Mouse (Mus musculus) activated CD4-positive, CD25-positive, alpha-beta regulatory T cell, adult 4 months (primary cell): ENCODE results near the gene Bcar3. TPM values are rescaled to one million over a fixed set of nuclear protein-coding genes. Genes with fewer than 3 reads are reported as not detected.

Source experiments
- ATAC-seq: one replicate; pipeline ENCODE4 v1.8.0; 2017
- polyA plus RNA-seq, 2 experiments: library from polyadenylated mRNA; unstranded; fragments of 100-300 nt; shearing (Covaris generic); gene quantifications; one replicate each; pipeline ENCODE4 v1.2.1; 2017

The Bcar3 gene
- polyA plus RNA-seq, 2 experiments from 2014 or later: 0.61 to 0.70 TPM

DNA sequence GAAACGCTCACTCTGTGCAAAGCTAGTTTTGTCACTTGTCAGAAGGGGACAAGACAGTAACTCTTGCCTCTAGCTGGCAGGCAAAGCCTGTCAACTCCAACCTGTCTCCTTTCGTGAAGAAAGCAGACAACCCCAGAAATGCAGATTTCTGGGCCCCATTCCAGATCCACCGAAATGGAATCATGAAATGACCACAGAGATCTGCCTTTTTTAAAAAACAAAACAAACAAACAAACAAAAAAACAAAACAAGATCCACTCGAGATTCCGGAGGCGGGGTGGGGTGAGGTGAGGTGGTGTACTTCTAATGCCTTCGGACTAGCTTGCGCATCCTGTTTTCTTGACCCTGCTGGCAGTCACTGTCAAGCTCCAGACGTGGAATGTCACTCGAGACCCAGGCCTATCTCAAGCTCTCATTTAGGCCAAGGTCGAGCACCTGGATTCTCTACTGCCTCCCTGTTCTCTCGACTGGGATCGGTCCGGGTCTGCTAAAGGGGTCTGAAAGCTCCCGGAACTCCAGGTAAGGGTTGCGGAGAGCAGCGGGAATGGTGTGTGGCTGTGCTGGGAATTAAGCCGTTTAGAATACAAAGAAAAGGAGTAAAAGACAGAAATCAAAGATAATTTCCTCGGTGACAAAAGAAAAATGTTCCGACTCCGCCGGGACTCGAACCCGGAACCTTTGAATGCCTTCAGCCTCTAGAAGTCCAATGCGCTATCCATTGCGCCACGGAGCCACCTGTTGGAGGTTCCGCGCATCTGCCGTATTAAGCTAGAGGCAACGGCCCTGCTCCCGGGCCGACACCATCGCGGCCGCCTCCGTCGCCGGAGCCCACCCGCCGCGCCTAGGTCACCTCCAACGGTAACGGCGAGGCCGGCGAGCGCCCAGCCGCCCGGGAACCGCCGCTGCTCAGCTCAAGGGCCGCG is 1.4 kb upstream of the Bcar3 start:
- peak; percentile 83 for ATAC-seq

DNA sequence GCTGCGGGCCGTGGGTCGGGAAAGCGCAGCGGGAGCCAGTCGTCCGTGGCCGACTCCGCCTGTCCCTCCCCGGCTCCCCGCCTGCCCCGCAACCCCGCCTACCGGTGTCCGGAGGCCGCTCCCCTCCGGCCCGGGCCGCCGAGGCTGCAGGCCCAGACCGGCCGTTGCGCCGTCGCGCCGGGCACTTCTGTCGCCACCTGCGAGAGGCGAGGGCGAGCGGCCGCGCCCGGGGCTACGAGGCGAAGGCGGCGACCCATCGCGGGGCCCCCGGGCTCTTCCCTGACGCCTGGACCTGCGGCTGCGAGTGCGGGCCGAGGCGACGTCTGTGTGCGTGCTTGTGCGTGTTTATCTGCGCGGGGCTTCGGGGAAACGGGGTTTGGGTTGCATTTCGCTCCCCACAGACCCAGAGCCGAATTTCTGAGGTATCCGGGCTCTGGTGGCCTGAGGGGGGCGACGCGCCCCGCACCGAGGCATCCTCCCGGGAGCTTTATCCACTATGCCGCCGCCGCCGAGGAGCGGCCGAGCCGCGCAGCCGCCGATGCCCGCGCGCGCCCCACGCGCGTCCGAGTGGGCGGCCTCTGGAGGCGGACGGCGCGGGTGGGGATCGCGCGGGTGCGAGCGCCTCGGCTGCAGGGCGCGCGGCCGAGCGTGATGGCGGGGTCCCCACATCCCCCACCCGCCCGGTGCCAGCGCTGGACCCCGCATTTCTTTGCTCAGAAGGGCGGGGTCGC is 548 bp upstream of the Bcar3 start:
- peak; percentile 29 for ATAC-seq

GRCm38 (mm10) chr3:122295511-122295910 is 1.6 kb downstream of the Bcar3 start:
- ATAC-seq: no peak

- ATAC-seq: no peak
Measured at GRCm38 (mm10) chr3:122296979-122297378, 3.0 kb downstream of the Bcar3 start.

DNA sequence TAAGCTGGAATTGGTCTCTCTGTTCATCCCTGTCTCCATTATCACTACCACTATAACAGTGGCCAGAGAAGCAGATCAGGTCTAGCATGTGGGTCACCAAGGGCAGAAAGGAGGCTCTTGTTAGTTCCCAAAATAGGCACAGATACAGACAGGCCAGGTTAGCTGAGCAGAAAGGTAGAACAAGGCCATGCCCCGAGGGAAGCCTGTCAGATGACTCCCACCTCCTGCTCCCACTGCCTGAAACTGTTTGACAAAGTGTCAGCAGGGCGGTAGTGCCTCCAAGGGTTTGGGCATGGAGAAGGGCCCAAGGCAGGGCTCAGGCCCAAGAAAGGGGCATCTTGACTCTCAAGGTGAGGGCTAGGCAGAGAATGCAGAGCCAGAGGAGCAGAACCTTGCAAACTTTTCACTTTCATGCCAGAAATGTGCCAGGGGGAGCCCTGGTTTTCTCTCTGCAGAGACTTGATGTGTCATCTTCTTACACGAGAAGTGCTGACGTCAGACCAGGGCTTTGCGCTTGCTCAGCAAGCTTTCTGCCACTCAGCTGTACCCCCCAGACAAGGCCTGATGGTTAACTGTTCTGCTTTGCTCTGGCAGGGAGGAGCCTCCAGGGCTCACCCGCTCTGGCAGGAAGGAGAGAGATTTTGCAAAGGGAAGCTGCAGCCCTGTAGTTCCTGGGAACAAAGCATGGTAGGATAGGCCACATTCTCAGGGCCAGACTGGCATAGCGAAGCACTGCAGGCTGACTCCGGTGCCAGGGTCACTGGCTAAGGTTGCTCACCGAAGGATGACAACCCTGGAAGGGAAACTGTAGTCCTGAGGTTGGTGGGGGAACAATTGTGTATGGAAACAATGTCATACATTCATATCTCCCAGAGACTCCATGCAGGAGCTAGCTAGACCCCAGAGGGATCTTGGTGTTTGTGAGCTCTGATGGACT is 7.3 kb downstream of the Bcar3 start:
- ATAC-seq: no peak

- ATAC-seq: peak; percentile 45
Measured at GRCm38 (mm10) chr3:122304560-122304959, 10.6 kb downstream of the Bcar3 start.

DNA sequence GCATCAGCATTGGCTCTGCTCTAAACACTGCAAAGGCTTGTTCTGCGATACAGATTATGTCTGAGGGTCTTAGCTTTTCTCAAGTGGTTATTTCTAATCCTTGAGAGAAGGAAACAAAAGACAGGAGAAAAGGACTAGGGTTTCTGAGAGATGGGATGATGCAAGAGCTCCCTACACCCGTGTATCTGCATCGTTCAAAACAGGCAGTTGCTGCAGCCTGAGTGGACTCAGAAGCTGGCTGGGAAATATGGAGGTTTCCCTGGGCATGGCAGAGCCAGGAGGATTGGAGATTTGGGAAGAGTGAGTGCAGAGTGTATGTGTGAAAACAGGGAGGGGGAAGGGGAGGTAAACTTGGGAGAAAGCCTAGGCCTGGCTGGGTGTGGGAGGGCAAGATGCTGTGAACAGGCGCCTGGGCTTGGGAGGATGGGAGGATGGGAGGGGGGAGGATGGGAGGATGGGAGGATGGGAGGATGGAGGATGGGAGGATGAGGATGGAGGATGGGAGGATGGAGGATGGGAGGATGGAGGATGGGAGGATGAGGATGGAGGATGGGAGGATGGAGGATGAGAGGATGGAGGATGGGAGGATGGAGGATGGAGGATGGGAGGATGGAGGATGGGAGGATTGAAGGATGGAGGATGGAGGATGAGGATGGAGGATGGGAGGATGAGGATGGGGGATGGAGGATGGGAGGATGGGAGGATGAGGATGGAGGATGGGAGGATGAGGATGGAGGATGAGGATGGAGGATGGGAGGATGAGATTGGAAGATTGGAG is 14.1 kb downstream of the Bcar3 start:
- ATAC-seq: no peak

GRCm38 (mm10) chr3:122308981-122309380 is 15.0 kb downstream of the Bcar3 start:
- ATAC-seq: no peak

DNA sequence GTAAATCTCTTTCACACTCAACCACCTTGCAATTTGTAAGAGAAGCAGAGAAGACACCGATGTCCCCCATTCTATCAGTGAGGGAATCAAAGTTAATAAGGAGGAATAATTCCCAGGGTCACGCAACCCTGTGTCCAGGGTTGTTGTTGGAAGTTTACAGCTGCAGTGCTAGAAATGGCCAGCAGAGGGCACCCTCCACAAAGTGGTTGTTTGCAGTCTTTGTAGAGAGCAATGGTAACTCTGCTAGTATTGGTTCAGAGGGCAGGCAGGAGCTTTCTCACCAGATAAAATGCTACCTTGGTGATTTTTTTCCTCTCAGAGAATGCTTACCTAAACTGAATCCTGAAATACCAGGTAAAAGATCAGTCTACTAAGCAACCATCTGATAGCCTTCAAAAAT is 18.1 kb downstream of the Bcar3 start:
- ATAC-seq: no peak

- ATAC-seq: no peak
Measured at GRCm38 (mm10) chr3:122312936-122313629, 19.1 kb downstream of the Bcar3 start.

DNA sequence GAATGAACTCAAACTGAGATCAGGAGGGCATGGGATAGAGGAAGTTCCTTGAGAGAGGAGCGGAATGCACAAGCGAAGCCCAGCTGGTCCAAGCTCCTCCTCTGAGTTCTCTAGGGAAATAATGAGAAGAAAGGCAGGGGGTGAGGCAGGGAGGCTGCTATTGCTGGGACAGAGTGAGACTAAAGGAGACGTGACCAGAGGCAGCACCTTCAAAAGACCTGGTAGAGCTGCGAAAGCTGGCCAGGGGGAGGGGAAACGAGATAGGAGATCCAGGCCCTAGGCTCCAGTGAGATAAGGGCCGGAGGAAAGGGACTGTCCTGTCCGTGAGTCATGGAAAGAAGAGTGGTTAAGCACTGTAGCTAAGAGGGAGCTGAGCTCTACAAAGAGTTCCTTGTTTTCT is 20.0 kb downstream of the Bcar3 start:
- ATAC-seq: no peak

- ATAC-seq: no peak
Measured at GRCm38 (mm10) chr3:122316621-122317020, 22.7 kb downstream of the Bcar3 start.

- no peak for ATAC-seq
Measured at GRCm38 (mm10) chr3:122317339-122317738, 23.4 kb downstream of the Bcar3 start.

GRCm38 (mm10) chr3:122322226-122322625 is 28.3 kb downstream of the Bcar3 start:
- ATAC-seq: no peak

DNA sequence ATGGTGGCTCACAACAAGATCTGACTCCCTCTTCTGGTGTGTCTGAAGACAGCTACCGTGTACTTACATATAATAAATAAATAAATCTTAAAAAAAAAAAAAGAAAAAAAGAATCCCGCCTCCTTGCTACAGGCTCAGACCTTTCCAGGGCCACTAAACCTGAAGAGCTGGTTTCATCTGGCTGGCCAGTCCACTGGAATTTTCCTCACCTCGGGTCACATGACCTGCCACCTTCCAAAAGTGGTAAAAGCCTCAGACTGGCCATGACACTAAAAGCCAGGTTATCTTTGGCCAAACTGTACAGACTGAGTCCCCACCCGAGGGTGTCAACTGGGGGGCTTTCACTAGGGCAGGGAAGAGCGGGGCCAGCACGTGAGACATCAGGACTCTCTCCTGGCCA is 29.9 kb downstream of the Bcar3 start:
- no peak for ATAC-seq

DNA sequence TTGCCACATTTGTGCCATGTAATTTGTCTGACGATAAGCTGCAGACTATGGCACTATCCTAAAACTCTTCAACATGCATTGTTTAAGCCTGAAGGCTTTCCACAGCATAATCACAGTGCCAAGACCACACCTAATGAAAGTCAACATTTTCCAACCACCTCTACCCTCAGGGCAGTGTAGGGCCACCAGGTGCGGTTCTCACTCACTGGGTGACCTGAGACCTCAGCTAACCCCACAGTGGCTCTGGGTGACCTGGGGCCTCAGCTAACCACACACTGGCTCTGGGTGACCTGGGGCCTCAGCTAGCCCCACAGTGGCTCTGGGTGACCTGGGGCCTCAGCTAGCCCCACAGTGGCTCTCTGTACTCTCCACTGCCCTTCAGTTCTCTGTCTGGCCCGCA is 30.6 kb downstream of the Bcar3 start:
- no peak for ATAC-seq

DNA sequence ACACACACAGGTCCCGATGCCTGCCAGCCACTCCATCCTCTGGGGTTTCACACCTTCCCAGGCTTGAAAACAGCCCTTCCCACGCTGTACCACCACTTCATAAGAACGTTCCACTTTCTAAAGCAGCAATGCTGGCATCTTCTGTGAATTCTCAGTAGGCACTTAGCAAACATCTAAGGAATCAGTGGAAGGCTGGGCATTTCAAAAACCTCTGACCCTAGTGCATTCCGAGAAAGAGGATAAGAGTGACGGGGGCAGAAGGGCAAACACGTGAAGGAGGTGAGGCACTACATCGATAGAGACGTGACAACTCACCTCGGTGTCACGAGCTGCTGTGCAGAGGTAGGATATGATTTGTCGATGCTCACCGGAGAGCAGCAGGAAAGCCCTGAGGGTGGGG is 36.5 kb downstream of the Bcar3 start:
- ATAC-seq: no peak

- no peak for ATAC-seq
Measured at GRCm38 (mm10) chr3:122333493-122333892, 39.6 kb downstream of the Bcar3 start.

DNA sequence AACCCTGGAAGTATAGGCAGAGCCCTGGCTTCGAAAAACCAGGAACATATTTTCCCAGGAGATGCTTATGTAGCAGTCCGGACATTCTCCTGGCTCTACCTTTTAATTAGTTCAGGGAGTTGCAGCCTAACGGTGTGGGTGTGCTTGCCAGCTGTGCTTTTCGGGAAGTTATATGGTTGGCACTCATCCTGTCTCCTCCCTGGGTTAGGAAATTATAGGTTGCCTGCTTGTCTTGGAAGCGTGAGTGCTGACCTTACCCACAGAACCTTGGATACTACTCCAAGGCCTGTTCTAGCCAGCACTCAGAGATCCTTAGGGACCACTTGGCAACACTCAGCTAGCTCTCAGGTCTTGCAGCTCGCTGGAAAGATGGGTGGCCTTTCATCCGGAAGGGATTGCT is 40.0 kb downstream of the Bcar3 start:
- no peak for ATAC-seq

DNA sequence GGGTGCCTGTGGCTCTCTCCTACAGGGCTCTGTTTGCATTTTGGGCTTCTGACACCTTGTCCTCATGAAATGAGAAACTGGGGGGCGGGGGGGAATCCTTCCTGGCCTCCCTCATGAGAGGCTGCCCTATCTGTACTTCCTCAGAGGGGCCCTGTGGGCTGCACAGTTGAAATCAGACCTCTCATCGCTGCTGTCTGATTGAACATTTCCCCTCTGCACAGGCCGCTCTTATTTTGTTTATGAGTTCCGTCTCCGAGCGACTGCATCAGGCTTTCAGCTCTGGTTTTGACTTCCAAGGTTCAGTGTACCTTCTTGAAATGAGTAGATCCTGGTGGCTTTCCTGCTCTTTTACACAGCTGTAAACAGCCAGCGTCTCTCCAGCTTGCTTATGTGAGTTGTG is 40.4 kb downstream of the Bcar3 start:
- ATAC-seq: no peak

GRCm38 (mm10) chr3:122336030-122336429 is 42.1 kb downstream of the Bcar3 start:
- ATAC-seq: no peak
